Mouse (Mus musculus) granulocyte monocyte progenitor cell, adult 5-6 weeks (primary cell): ENCODE results near the gene Sirt2. TPM values are rescaled to one million over a fixed set of nuclear protein-coding genes. Genes with fewer than 3 reads are reported as not detected.

ENCODE experiments used
- ATAC-seq: replicated peaks from 2 replicates; pipeline ENCODE4 v1.8.0; 2016; ENCODE audit warnings: mild to moderate bottlenecking, moderate TSS enrichment, inconsistent platforms; ENCODE audit not compliant: poor library complexity, severe bottlenecking
- total RNA-seq, 2 experiments: library from RNA; stranded (forward) in 1 of 2; stranded (reverse) in 1 of 2; fragments of 200-712, 200-1000 nt in 1 of 2; fragments of >200 nt in 1 of 2; fragmentation: Nextera tagmentation in 1 of 2; gene quantifications; 2 replicates each; pipeline ENCODE4 v1.2.3; 2014 to 2017

The Sirt2 gene
- total RNA-seq, 2 experiments from 2014 or later: 28.8 to 49.5 TPM

DNA sequence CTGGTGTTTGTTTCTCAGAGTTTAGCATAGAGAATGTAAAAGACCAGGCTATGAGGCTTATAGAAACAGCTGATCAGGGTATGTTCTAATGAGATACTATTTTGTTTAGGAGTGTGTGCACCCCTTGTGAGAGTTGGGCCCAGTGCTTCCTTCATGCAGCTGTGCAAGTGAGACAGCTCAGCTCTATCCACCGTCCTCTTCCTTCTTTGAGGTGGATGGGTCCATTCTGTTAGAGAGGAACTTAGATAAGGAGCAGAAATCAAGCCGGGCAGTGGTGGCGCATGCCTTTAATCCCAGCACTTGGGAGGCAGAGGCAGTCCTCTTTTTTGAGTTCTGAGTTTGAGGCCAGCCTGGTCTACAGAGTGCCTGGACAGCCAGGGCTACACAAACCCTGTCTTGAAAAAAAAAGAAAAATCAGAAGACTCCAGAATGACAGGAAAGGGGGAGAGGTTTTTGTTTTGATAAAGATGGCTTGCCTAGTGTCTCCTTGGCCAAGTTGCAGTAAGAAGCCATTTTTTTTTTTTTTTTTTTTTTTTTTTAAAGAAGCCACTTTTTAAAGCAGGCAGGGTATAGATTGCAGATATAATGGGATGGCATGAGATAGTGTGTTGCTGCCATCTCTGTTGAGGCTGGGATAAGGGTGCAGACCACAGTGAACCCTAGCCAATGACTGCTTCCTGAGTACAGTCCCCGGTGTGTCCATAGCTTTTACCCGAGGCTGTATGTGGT, 47.9 kb downstream of the Sirt2 start:
- ATAC-seq: no peak

DNA sequence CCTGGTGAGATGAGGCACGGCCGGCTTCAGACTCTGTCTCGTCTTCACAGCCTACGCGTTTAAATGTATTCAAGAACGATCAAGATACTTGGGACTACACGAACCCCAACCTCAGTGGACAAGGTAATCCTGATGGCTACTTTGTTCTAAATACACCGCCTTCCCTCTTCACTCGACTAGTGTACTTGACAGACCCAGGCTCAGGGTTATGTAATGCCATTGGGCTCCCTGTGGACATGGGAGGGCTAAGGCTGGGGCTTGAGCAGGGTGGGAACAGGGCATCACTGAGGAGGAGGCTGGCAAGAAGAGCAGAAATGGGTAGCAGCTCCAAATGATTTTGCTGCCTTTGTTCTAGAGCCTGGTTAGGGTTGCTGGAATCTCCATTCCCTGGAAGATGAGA, 48.7 kb downstream of the Sirt2 start:
- no peak for ATAC-seq

DNA sequence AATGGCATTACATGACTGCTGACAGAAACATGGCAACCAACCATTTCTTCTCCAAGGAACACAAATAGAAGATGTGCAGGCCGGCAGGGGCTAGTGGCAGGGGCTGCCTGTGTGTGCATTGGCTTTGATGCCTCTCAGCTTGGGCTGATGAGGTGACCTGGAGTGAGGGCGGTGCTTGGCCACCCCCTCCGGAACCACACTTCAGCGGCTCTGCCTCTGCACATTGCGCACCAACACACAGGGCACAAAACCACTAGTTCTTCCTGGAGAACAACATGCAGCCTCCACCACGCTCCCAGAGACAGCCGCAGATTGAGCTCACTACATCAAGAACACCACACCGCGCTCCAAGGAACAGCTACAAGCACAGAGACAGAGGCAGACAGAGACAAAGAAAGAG, 49.7 kb downstream of the Sirt2 start:
- ATAC-seq: no peak

DNA sequence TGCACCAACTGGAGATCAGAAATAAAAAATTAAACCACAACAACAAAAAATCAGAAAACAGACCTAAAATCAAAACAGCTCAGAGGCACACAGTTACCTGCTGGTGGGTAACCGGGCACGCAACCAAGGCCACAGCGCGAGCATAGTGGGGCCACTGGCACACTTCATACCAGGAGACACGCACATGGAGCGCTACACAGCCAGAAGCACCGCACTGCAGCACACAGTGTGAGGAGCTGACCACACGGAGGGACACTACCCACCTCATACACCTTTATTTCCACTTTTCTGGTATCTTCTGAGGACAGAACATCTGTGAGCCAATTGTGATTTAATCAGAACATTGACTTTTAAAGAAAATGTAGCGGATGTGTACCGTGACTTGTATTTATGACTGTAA, 50.4 kb downstream of the Sirt2 start:
- no peak for ATAC-seq

DNA sequence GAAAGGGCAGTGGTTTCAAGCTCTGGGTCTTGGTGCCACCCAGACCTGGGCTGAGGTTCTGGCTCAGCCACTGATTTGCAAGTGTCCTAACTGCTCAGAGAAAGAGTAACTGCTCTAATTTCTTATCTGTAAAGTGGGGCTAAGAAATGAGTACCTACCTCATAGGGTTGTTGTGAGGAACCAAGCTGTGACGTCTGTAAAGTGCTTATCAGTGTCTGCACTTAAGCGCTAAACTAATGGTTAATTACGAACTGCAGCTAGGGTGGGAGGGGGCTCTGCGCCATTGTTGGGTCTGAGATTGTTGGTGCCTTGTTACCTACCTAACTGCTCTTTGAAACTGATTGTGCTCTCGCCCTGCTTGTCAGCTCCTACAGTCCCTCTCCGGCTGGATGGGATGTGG, 51.0 kb downstream of the Sirt2 start:
- ATAC-seq: no peak

DNA sequence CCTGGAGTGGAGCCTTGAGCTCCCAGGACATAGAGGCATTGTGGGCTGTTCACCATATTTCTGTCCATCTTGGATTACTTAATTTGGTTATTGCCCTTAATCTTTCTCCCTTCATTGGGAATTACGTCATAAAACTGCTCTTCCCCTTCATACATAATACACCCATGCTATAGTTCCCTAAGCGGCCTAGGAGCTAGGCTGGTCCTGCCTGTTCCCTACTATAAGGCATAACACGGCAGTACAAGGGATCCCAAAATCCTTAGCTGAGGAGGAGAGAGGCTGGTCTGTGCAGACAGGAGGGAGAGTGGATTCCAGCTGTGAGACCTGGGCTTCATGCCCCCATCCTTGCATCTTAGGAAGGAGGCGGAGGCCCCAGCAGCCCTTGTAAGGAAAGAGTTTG, 51.4 kb downstream of the Sirt2 start:
- ATAC-seq: no peak

DNA sequence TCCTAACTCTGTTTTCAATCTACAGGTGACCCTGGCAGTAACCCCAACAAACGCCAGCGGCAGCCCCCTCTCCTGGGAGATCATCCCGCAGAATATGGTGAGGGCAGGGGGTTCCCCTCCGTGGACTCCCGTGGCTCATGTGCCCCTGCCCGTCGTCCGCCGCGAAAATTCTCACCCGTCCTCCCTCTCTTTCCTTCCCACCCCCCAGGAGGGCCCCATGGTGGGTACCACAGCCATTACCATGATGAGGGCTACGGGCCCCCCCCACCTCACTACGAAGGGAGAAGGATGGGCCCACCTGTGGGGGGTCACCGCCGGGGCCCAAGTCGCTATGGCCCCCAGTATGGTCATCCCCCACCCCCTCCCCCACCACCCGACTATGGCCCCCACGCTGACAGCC, 51.9 kb downstream of the Sirt2 start:
- no peak for ATAC-seq

DNA sequence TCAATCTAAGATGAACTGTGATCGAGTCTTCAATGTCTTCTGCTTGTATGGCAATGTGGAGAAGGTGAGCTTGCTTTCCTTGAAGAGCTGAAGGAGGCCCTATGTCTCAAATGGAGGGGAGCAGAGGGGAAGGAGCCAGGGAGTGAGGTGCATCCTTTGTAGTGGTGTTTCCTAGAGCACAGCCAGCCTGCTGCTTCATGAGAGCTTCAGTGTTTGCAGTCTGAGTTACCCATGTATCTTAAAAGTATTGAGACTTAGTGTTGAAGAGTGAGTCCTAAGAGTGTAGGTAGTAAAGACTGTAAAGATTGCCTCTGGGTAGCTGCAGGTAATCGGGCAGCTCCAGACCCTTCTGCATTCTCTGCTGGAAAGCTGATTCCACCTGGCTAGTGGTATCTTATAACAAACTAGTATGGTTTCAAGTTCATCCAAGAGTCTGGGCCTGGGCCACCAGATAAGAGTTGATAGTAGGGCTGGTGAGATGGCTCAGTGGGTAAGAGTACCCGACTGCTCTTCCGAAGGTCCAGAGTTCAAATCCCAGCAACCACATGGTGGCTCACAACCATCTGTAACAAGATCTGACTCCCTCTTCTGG, 52.4 kb downstream of the Sirt2 start:
- ATAC-seq: no peak

DNA sequence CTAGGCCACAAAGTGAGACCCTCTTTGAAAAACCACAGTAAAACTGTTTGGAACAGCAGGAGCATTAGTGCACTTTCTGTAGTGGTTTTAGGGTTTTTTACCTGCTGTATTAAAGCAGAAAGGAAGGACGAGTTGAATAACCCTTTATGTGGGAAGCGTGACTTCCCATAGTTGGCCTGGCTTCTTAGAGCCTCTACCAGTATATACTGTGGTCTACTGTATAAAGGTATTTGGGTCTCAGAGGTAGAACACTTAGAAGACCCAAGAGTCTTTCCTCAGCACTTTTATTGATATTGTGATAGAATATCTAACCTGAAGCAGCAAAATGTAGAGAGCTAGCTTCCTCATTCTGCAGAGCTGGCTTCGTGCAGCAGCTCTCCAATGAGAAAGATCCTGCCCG, 53.0 kb downstream of the Sirt2 start:
- no peak for ATAC-seq

DNA sequence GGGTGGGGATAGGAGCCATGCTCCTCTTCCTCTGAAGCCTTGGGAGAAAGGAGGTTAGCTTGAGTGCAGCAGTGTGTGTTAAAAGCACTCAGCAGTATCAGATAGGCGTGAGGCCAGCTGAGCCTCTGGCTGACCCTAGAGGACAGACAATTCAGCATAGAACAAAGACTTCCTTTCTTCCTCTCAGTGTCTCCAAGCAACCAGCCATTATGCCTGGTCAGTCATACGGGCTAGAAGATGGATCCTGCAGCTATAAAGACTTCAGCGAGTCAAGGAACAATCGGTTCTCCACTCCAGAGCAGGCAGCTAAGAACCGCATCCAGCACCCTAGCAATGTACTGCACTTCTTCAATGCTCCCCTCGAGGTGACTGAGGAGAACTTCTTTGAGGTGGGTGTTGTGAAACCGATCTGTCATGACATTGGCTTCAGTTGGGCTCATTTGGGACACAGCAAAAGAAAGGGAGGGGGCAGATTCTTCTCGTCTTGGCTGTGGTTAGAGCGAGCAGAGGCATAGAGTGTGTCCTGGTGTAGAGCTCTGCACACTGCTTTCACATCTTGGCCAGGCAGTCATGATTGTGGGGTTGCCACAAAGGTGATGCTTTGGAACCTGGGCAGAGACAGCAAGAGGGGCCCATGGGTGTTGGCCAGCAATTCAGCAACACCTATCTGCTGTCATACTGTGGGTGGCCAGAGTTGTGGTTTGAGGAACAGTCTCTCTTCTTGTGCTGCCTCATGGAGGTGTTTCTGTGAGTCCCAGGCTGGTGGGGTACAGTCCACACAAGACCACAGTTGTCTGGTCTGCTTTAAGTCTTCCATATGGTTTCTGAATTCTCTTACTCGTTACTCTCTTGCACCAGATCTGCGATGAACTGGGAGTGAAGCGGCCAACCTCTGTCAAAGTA, 54.1 kb downstream of the Sirt2 start:
- no peak for ATAC-seq

DNA sequence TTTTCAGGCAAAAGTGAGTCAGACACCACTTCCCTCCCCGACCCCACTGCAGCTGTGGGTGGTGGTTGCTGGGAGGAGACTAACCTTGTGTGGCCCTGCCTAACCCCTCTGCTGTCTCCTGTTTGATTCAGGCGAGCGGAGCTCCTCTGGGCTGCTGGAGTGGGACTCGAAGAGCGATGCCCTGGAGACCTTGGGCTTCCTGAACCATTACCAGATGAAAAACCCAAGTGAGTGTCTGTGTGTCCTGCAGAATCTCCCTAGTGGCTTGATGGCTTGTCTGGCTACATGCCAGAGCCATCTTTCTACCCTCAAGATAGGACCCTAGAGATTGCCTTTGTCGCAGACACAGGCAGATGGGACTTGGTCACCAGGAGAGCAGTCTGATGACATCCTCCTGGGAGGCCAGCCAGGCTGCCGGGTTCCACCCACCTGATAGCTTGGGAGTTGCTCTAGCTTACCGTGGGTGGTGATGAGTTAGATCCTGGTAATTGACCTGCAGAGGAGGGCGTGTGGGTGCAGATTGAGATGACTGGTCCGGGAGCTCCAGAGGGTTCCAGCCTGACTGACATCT, 54.8 kb downstream of the Sirt2 start:
- no peak for ATAC-seq

DNA sequence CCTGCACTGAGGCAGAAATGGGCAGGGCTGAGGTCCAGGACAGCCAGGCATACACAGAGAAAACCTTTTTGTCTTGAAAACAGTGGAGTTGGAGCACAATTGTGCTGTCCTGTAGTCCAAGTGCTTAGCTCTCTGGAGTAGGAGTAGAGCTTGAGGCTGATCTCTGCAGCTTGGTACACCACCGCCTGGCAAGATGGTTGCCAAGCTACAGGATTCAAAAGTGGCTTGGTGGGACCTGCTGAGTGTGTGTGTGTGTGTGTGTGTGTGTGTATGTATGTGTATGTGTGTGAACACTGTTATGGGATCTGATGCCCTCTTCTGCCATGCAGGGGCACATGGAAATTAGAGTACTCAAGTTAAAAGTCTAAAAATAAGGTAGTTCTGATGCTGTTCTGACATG, 56.0 kb downstream of the Sirt2 start:
- ATAC-seq: no peak

DNA sequence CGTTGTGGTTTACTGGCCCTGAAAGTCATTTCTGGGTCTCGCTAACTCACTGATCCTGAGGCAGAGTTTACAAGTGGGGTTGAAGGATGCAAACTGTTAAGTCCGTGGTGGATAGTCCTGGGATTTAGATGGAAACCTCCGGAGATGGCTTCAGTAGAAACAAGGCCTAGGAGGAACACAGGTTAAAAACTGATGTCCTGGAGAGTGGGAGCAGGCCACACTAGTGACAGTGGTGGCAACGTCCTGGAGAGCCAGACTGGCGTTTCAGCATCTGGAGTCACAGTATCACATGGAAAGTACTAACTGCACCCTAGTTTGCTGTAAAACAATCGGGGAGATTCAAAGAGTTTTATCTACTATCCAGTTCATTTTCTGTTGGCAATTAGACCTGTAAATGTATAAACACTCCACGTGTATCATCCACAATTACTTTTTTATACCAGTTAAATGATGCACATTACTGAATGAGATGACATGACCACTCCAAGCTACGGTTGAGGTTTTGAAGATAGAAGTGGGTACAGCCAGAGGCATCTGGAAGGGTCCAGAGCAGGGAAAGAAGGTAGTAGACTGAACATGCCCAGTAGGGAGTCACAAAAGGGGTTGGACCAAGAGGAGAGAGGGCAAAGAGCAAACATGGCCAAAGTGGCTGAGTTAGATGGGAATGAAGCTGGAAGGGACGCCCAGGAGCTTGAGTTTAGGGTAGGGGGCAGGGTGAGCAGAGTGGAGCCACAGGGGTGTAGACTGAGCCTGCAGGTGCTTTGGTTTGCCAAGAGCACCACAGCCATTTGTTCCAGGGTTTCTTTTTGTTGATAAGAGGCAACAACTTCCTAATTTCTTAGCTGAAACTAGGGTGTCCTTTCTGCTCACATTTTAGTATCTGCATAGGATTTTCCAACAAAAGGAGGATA, 56.7 kb downstream of the Sirt2 start:
- no peak for ATAC-seq

DNA sequence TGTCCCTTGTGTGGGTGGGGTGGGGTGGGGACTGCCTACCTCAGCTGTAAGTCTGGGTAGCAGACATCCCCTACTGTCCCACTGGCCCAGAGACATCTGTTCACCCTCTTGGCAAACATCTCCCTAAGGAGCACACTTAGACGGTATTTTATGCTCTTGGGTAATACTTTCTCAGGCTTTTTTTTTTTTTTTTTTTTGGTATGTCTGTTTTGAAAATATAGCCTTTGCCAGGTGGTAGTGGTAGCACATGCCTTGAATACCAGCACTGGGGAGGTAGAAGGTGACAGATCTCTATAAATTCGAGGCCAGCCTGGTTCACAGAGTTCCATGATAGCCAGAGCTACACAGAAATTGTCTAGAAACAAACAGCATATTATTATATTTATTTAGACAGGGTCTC, 57.4 kb downstream of the Sirt2 start:
- ATAC-seq: peak; percentile 25

DNA sequence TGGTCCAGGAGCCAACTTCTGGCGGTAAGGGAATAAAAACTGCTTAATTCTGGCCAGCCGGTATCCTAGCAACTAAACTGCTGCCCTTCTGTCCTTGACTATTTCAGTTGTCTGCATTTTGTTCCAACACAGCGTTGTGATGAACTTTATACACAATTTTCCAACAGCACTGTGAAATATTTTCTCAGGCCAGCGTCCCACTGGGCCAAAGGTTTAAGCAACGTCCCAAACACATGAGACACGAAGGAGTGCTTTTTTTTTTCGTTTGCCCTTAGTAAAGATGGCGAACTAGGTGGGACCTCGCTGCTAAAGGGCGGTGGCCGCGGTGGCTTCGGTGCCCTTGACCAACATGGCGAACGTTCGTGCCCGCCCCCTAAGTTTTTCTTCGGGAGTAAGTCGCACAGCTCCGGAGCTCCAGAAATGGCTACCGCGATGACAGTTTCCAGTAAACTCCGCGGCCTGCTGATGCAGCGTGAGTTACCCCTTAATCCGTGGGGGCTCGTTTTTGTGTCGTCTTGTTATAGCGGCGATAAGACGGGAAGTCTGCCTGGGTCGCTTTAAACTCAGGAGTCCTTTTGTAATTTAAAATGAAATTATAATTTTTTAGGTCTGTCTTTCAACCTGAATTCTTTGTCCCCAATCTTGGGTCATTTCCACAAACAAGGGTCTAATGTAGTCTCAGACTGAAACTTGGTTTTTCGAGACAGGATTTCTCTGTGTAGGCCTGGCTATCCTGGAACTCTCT, 58.6 kb downstream of the Sirt2 start, which contains the start of gene Ech1:
Gene Ech1, plus strand, starts transcription at position 277 of the 745 bp plus-strand sequence.
- ATAC-seq: peak; percentile 88

DNA sequence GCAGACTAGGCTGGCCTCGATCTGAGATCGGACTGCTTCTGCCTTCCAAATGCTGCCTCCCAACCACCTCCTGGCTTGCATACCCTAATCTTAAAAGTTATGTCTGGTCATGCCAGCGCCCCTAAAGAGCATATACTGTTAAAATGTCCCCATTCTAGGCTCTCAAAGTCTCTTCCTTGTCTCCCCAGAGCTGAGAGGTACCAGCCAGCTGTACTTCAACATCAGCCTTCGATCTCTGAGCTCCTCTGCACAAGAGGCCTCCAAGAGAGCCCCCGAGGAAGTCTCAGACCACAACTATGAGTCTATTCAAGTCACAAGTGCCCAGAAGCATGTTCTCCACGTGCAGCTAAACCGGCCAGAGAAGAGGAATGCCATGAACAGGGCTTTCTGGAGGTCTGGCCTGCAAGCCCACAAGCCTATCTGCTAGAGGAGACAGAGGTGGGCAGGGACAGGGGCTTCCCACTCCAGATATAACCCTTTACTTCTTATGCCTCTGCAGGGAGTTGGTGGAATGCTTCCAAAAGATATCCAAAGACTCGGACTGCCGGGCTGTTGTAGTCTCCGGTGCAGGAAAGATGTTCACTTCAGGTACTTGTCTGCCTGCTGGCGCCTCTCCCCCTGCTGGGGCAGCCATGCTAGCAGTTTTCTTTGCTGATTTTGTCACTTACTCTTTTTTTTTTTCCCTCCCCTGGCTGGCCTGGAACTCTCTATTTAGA, 59.3 kb downstream of the Sirt2 start:
- no peak for ATAC-seq

DNA sequence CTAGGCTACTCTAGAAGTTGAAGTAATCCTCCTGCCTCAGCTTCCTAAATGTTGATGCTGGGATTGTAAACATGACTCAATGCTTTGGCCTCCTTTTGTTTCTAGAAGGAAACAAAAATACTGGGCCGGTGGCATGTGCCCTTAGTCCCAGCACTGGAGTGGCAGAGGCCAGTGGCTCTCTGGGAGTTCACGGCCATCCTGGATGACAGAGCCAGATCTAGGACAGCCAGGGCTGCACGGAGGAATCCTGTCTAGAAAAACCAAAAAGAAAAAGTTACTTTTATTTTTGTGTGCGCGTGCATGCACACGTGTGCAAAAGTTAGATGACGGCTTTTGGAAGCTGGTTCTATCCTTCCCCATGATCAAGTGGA, 59.9 kb downstream of the Sirt2 start:
- no peak for ATAC-seq

DNA sequence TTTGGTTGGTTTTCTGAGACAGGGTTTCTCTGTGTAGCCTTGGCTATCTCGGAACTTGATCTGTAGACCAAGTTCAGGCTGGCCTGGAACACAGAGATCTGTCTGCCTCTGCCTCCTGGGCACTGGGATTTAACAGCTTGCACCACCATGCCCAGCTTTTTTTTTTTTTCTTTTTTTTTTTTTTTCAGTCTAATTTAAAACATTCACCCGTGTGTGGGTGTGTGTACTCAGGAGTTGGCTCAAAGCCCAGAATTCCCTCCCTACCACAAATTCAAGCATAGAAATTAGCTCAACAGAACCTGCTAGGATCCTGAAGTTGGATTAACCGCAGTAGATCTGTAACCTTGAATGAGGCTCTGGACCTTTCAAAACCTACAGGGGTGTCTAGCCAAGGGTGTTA, 60.8 kb downstream of the Sirt2 start:
- no peak for ATAC-seq

DNA sequence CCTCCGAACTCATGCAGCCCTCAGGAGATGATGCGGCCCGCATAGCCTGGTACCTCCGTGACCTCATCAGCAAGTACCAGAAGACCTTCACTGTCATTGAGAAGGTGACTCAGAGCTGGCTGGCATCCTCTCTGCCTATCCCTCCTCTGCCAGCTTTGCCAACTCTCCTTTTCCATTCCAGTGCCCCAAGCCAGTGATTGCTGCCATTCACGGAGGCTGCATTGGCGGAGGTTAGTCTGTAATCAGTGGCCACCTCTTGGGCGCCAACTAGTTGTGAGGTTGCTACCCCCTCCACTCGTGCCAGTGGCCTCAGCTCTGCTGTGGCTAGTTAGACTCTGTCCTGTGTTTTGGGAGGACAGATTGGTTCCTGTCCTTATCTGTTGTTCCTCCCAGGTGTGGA, 63.3 kb downstream of the Sirt2 start:
- no peak for ATAC-seq
